Mouse (Mus musculus) kidney, adult 2 months (tissue): ENCODE measurements around the gene Angpt4.

ENCODE experiments used
- CTCF ChIP-seq: fragments of 200-500 bp; conservative IDR thresholded peaks from 2 replicates; pipeline ENCODE4 v1.5.1; 2011; ENCODE audit warnings: low read depth, mild to moderate bottlenecking, control low read depth, low read length, moderate library complexity, mixed read lengths; ENCODE audit not compliant: insufficient read depth, insufficient read length
- POLR2A ChIP-seq: fragments of 200-500 bp; IDR thresholded peaks from one replicate; pipeline ENCODE4 v1.6.1; 2011; ENCODE audit warnings: low read depth, low read length, control low read depth

DNA sequence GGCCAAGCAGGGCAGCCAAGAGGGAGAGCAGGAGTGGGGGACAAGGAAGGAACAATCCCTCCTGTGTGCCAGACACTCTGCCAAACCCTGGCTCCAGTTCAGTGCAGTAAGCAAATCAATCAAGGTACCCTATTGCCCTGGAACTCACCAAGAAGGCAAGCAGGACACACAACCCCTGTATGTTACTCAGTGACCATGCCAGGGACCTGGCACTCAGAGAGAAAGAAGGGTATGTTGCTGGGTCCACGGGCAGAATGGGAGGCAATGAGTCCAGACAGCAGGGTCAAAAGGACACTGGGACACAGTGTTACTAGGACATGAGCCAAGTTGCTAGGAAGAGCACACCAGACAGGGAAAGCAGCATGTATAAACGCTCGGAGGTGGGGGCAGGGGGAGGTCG, 14.7 kb downstream of the Angpt4 start:
- no peak for TF ChIP-seq CTCF
- no peak for TF ChIP-seq POLR2A
